Mouse (Mus musculus) CH12F3 (cell line): Measurements from ENCODE around the gene Srsf2.

Experiments used
- in situ Hi-C: fragments of 300-500 bp; cut with MboI; formaldehyde crosslinking; loops from 2 replicates; pipeline ENCODE4 v1.14.3; 2020; ENCODE audit warnings: low sequenced_read_pairs

The Srsf2 gene

GRCm38 (mm10) chr11:116812793-116813529 lies 39.9 kb downstream of the Srsf2 start:
- in situ Hi-C loops = no loop called here

- in situ Hi-C loops = no loop called here
Measured at GRCm38 (mm10) chr11:116810983-116811901, 41.7 kb downstream of the Srsf2 start.

- in situ Hi-C loops = no loop called here
Measured at GRCm38 (mm10) chr11:116810528-116810927, 42.4 kb downstream of the Srsf2 start.

DNA sequence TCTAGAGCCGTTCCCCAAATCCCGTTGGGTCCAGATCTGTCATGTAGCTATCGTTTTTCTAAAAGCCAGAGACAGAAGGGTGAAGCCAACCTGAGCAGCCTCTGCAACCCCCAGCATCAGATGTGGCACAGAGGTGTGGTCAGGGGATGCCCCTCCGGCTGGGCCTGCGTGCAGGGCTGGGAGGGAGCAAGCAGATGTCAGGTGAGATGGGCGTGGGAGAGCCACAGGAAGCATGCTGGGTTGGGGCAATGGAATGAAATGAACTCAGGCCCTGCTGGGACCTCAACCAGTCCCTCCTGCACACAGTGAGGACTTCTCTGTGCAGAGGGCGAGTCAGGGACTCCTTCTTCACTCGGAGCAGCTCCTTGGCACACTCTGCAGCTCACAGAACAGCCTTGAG lies 43.4 kb downstream of the Srsf2 start:
- in situ Hi-C loops = loop anchor here (10.0 kb wide), 1 partner anchor 165 kb away; no protein-coding TSS in a partner anchor

- in situ Hi-C loops = loop anchor here (10.0 kb wide), 1 partner anchor 164 kb away; no protein-coding TSS in a partner anchor
Measured at GRCm38 (mm10) chr11:116808811-116809395, 44.0 kb downstream of the Srsf2 start.

- in situ Hi-C loops = loop anchor here (10.0 kb wide), 1 partner anchor 163 kb away; no protein-coding TSS in a partner anchor
Measured at GRCm38 (mm10) chr11:116807938-116808606, 44.8 kb downstream of the Srsf2 start.

- in situ Hi-C loops = loop anchor here (10.0 kb wide), 1 partner anchor 163 kb away; no protein-coding TSS in a partner anchor
Measured at GRCm38 (mm10) chr11:116807526-116807925, 45.4 kb downstream of the Srsf2 start.

DNA sequence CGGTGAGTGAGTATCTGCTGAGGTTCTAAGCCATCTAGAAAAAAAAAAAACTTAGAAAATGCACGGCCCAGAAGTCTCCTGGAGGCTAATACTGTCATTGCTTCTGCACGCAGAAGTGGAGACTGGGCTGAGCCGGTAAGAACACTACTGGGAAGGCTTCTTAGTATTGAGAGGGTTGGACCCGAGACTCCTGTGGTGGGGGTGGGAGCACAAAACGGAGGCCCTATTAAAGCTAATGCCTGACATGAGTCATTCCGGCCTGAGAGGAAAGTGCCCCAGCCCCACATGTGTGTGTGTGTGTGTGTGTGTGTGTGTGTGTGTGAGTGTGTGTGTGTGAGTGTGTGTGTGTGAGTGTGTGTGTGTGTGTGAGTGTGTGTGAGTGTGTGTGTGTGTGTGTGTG lies 45.8 kb downstream of the Srsf2 start:
- in situ Hi-C loops = loop anchor here (10.0 kb wide), 1 partner anchor 162 kb away; no protein-coding TSS in a partner anchor

DNA sequence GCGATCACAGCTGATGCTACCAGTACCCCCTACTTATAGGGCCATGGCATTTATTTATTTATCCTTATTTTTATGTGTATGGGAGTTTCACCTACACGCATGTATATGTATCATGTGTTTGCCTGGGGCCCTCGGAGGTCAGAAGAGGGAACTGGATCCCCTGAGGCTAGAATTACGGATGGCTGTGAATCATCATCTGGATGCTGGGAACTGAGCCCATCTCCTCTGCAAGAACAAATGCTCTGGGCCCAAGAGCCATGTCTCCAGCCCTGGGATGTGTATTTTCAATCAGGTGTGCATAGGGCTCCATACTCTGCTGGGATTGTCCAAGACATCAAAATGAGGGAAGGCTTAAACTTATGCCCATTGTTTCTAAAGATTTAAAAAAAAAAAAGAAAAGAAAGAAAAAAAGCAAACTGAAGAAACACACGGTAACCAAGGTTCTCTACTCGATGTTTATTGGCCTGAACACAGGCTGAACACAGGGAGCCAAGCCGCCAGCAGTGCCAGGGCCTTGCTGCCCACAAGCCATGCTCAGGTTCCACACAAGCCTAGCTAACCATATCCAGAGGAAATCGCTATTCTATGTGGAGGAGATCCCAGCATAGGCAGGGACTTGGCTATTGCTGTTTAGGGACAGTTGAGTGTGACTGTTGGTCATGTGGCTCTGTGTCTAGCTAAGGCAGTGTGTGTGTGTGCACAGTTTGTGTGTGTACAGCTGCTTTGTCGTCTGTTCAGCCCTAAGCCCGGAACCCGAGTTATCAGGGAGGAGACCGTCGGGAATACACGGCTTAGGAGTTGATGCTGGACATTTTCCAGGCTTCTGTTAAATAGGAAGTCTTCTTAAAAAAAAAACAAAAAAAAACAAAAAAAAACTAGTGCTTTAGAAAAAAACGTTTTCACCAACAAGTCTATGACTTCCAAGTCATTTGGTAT lies 46.5 kb downstream of the Srsf2 start:
- in situ Hi-C loops = loop anchor here (10.0 kb wide), 1 partner anchor 162 kb away; no protein-coding TSS in a partner anchor

DNA sequence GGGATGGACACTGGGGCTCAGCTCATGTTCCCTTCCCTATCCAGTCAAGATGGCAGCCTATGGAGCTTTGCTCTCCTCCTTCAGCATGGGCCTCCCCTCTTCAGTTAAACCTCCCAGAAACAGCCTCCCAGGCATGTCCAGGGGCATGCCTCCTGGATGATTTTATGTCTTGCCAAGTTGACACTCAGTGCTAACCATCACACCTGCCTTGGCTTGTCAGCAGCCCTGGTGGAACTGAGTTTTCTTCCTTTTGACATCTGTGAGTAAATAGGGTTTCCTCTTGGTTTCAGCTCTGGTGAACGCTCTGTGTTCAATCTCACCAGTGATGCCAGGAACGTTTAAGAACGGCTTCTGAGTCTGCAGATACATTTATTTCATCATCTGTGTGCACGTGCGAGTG lies 50.2 kb downstream of the Srsf2 start:
- in situ Hi-C loops = loop anchor here (10.0 kb wide), 1 partner anchor 158 kb away; no protein-coding TSS in a partner anchor

GRCm38 (mm10) chr11:116801106-116801505 lies 51.8 kb downstream of the Srsf2 start:
- in situ Hi-C loops = loop anchor here (10.0 kb wide), 1 partner anchor 156 kb away; no protein-coding TSS in a partner anchor
